In the genomic region with DNA sequence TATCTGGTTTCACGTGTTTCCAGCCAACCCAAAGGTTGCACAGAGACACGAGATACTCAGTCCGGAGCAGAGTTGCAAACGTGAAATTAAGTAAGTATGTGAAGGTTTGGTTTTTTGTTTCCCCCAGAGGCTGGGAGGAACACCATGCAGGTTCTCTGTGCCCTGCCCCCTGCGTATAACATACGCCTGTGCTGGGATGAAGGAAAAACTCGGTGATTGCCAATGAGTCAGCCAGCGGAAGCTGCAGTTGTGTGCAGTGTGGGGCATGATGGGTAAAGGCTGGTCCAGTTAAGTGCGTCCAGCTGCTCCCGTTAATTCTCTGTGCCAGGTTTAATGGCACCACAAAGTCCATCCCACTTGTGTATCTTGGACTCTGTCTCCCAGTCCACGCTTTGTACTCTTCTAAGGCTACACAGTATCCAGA, we compare ENCODE assay signal across 9 mouse cellular contexts. TPM values are rescaled to one million over a fixed set of nuclear protein-coding genes. Genes with fewer than 3 reads are reported as not detected.
DNase-seq lines count a peak whose midpoint lies in the region; ATAC-seq and TF ChIP-seq lines count a peak whose summit lies in the region.
"Had no signal": no experiment of that assay in that cellular context is flagged by ENCODE, and none has a peak within 500 bp of the region (broad histone marks: within the 10 kb centered on the region; RNA-seq: fewer than 3 reads in every experiment).

No protein-coding gene starts in this region.

- H3K4me2 ChIP-seq in limb, embryonic 13.5 days (replicated peaks): 0 out of 2 replicates have a peak overlapping the region, but pooled peaks have one; percentile 9
- H3K4me2 ChIP-seq in heart, embryonic 14.5 days (ENCODE audit: low read length): peak overlapping the region; percentile 23; the same call in 1 of the 2 replicates
- H3K4me2 ChIP-seq in intestine, embryonic 16.5 days (ENCODE audit: low read depth, low read length): no peak overlapping the region
- H3K4me2 ChIP-seq in liver, embryonic 14.5 days (ENCODE audit: low read depth): peak overlapping the region; percentile 76
- H3K4me2 ChIP-seq: neural tube, embryonic 12.5 days had no signal

- H3K9me3 ChIP-seq in limb, embryonic 13.5 days: peaks cover 3% of the 10 kb centered on the region; the same call in 1 of the 2 replicates
- H3K9me3 ChIP-seq in limb, embryonic 10.5 days (replicated peaks): 0 out of 2 replicates have a peak, but pooled peaks cover 2% of the 10 kb centered on the region
- H3K9me3 ChIP-seq in heart, embryonic 14.5 days (ENCODE audit: control insufficient read depth, low read length): no peaks in the 10 kb centered on the region
- H3K9me3 ChIP-seq in intestine, embryonic 16.5 days (ENCODE audit: control insufficient read depth, low read length): no peaks in the 10 kb centered on the region
- H3K9me3 ChIP-seq in liver, embryonic 14.5 days (ENCODE audit: control insufficient read depth, low read length): no peaks in the 10 kb centered on the region

- no peak for TF ChIP-seq EP300 in liver, embryonic 14.5 days (IDR thresholded peaks at IDR 0.05; ENCODE audit: low read depth)

- no peak overlapping the region for H3K27ac ChIP-seq in limb, embryonic 13.5 days
- no peak overlapping the region; the same call in 1 of the 2 replicates for H3K27ac ChIP-seq in limb, embryonic 10.5 days
- no peak overlapping the region for H3K27ac ChIP-seq in heart, embryonic 14.5 days (replicated peaks in 1 of 2; ENCODE audit: control insufficient read depth in 1 of 2, insufficient read depth in 1 of 2, low read depth in 2 of 2, low read length in 2 of 2)
- H3K27ac ChIP-seq in intestine, embryonic 16.5 days (ENCODE audit: low read length): no peak overlapping the region
- H3K27ac ChIP-seq in liver, embryonic 14.5 days: peak overlapping the region; percentile 81
- H3K27ac ChIP-seq: neural tube, embryonic 12.5 days had no signal

- no peak overlapping the region for H3K4me3 ChIP-seq in limb, embryonic 13.5 days
- no peak overlapping the region for H3K4me3 ChIP-seq in limb, embryonic 10.5 days
- H3K4me3 ChIP-seq in heart, embryonic 14.5 days (ENCODE audit: control insufficient read depth in 1 of 2, insufficient read depth in 1 of 2, low read depth in 1 of 2, low read length in 2 of 2): no peak overlapping the region
- H3K4me3 ChIP-seq in intestine, embryonic 16.5 days (ENCODE audit: low read length): no peak overlapping the region
- H3K4me3 ChIP-seq in liver, embryonic 14.5 days (ENCODE audit: insufficient read depth in 1 of 2, low read depth in 2 of 2, low read length in 2 of 2): peak overlapping the region; percentile 47 to 91
- H3K4me3 ChIP-seq: neural tube, embryonic 12.5 days had no signal

- ATAC-seq in limb, embryonic 13.5 days (ENCODE audit: low FRiP score, low read depth): no peak
- ATAC-seq in heart, embryonic 14.5 days (ENCODE audit: insufficient number of reproducible peaks, insufficient read depth, low FRiP score, low read depth): no peak
- peak; percentile 47 for ATAC-seq in intestine, embryonic 16.5 days
- ATAC-seq in liver, embryonic 14.5 days (ENCODE audit: insufficient read depth): peak; percentile 51

- no peaks in the 10 kb centered on the region for H3K27me3 ChIP-seq in limb, embryonic 13.5 days
- H3K27me3 ChIP-seq in limb, embryonic 10.5 days (ENCODE audit: low read depth, poor library complexity, severe bottlenecking): no peaks in the 10 kb centered on the region
- H3K27me3 ChIP-seq in heart, embryonic 14.5 days (ENCODE audit: control insufficient read depth, insufficient read depth, low read length): no peaks in the 10 kb centered on the region
- no peaks in the 10 kb centered on the region for H3K27me3 ChIP-seq in intestine, embryonic 16.5 days (replicated peaks; ENCODE audit: control insufficient read depth, insufficient read depth, low read length)
- H3K27me3 ChIP-seq in liver, embryonic 14.5 days (ENCODE audit: control insufficient read depth, insufficient read depth, low read length): no peaks in the 10 kb centered on the region

- peaks cover 21% of the 10 kb centered on the region for H3K4me1 ChIP-seq in limb, embryonic 13.5 days
- H3K4me1 ChIP-seq in limb, embryonic 10.5 days: peaks cover 24% of the 10 kb centered on the region
- H3K4me1 ChIP-seq in heart, embryonic 14.5 days (ENCODE audit: control insufficient read depth in 2 of 2, insufficient read depth in 2 of 2, low read length in 2 of 2): peaks cover 2 to 8% of the 10 kb centered on the region in 2 experiments; a peak in 2 of 4 replicates
- 0 out of 2 replicates have a peak, but pooled peaks cover 2% of the 10 kb centered on the region for H3K4me1 ChIP-seq in intestine, embryonic 16.5 days (ENCODE audit: control insufficient read depth, insufficient read depth, low read length)
- H3K4me1 ChIP-seq in liver, embryonic 14.5 days (replicated peaks; ENCODE audit: control insufficient read depth in 2 of 2, insufficient read depth in 2 of 2, low read length in 1 of 2): peaks cover 31 to 40% of the 10 kb centered on the region in 2 experiments
- H3K4me1 ChIP-seq: neural tube, embryonic 12.5 days had no signal

- no peak overlapping the region for H3K9ac ChIP-seq in limb, embryonic 13.5 days
- no peak overlapping the region for H3K9ac ChIP-seq in heart, embryonic 14.5 days (ENCODE audit: low read length)
- no peak overlapping the region for H3K9ac ChIP-seq in intestine, embryonic 16.5 days (ENCODE audit: low read depth, low read length)
- peak overlapping the region; percentile 92 for H3K9ac ChIP-seq in liver, embryonic 14.5 days (replicated peaks)
- H3K9ac ChIP-seq: neural tube, embryonic 12.5 days had no signal

- H3K36me3 ChIP-seq in limb, embryonic 13.5 days: no peaks in the 10 kb centered on the region
- no peaks in the 10 kb centered on the region for H3K36me3 ChIP-seq in limb, embryonic 10.5 days
- H3K36me3 ChIP-seq in heart, embryonic 14.5 days (ENCODE audit: control insufficient read depth, insufficient read depth, low read length): no peaks in the 10 kb centered on the region
- H3K36me3 ChIP-seq in intestine, embryonic 16.5 days (ENCODE audit: control insufficient read depth, insufficient read depth, low read length): no peaks in the 10 kb centered on the region
- H3K36me3 ChIP-seq in liver, embryonic 14.5 days (replicated peaks; ENCODE audit: control insufficient read depth, insufficient read depth, low read depth): no peaks in the 10 kb centered on the region
- H3K36me3 ChIP-seq: neural tube, embryonic 12.5 days had no signal

- no peak for DNase-seq in limb, embryonic 10.5 days (ENCODE audit: low spot score)
- DNase-seq in liver, embryonic 14.5 days (ENCODE audit: low read depth in 3 of 3, low spot score in 3 of 3): no peak
- DNase-seq in frontal cortex, adult 2 months (ENCODE audit: extremely low spot score in 1 of 2, low spot score in 1 of 2): no peak
- no peak for DNase-seq in spleen, postnatal 10 days (ENCODE audit: low spot score in 2 of 2)
- DNase-seq: layer of hippocampus, postnatal 36 days had no signal

- TF ChIP-seq CTCF in liver, embryonic 14.5 days (IDR thresholded peaks at IDR 0.05; ENCODE audit: low read depth): 0 out of 2 replicates have a peak, but pooled peaks have one; percentile 4

- 65% methylated on average over 11 of the region's 11 CpGs for WGBS in limb, embryonic 13.5 days
- 77% methylated on average over 11 of the region's 11 CpGs for WGBS in limb, embryonic 10.5 days
- 84% methylated on average over 11 of the region's 11 CpGs for WGBS in heart, embryonic 14.5 days
- WGBS in intestine, embryonic 16.5 days: 72% methylated on average over 11 of the region's 11 CpGs
- WGBS in liver, embryonic 14.5 days (ENCODE audit: insufficient replicate concordance): 44% methylated on average over 11 of the region's 11 CpGs

RNA-seq across cellular contexts. Expression of gene St3gal6, which starts 4.4 kb away (rescaled TPM):
- 17.9 and 18.6 TPM in 2 replicates for polyA plus RNA-seq in limb, embryonic 13.5 days (2015; fragmentation: Nextera tagmentation; extraction: Ambion mirVana)
- polyA plus RNA-seq in limb, embryonic 10.5 days (2016; fragmentation: Nextera tagmentation; extraction: Ambion mirVana): 10.8 and 13.5 TPM in 2 replicates
- 11.4 and 16.0 TPM in 2 replicates for polyA plus RNA-seq in heart, embryonic 14.5 days (2014; fragmentation: Nextera tagmentation; extraction: Ambion mirVana)
- polyA plus RNA-seq in intestine, embryonic 16.5 days (2015; fragmentation: Nextera tagmentation; extraction: Ambion mirVana): 22.5 and 23.5 TPM in 2 replicates
- 6.7 and 10.4 TPM in 2 replicates for polyA plus RNA-seq in liver, embryonic 14.5 days (2012; rRNA removed)
- 25.4 and 25.6 TPM in 2 replicates for polyA plus RNA-seq in liver, embryonic 14.5 days (2014; fragmentation: Nextera tagmentation; extraction: Ambion mirVana)
- 14.4 and 18.8 TPM in 2 replicates for polyA plus RNA-seq in frontal cortex, adult 2 months (2012; rRNA removed)

Comparison
In these comparisons a context has a peak if more than half of its experiments do, and no peak if none do; other contexts are left out.
1. ATAC-seq: peak in intestine, embryonic 16.5 days (single experiment) and liver, embryonic 14.5 days (single experiment); none in limb, embryonic 13.5 days (single experiment) and heart, embryonic 14.5 days (single experiment).
2. H3K4me3 ChIP-seq: peak in liver, embryonic 14.5 days (2 of 2); none in limb, embryonic 13.5 days (single experiment), limb, embryonic 10.5 days (single experiment), heart, embryonic 14.5 days (0 of 2) and intestine, embryonic 16.5 days (single experiment).